Mouse (Mus musculus) lung, embryonic 14.5 days (tissue): ENCODE results near the gene Chaf1a. TPM values are rescaled to one million over a fixed set of nuclear protein-coding genes. Genes with fewer than 3 reads are reported as not detected.

Experiments
- ATAC-seq: fragments of 200-750 bp; cut with Nextera tagmentation; 2 replicates; pipeline ENCODE4 v1.8.0; 2017; ENCODE audit warnings: mild to moderate bottlenecking, moderate TSS enrichment, moderate library complexity; ENCODE audit not compliant: insufficient read depth
- DNase-seq: peaks from one replicate; pipeline ENCODE4 v3.0.0-alpha.2; 2015
- H3K27ac ChIP-seq: fragments of 300-500 bp; sonication (generic); 2 replicates; pipeline ENCODE4 v1.5.1; 2014; ENCODE audit warnings: low read depth, mild to moderate bottlenecking, moderate library complexity
- H3K27me3 ChIP-seq: fragments of 300-500 bp; sonication (generic); 2 replicates; pipeline ENCODE4 v1.6.1; 2014; ENCODE audit warnings: low read length, control low read depth; ENCODE audit not compliant: insufficient read depth
- H3K36me3 ChIP-seq: fragments of 300-500 bp; sonication (generic); 2 replicates; pipeline ENCODE4 v1.6.1; 2014; ENCODE audit warnings: control low read depth; ENCODE audit not compliant: insufficient read depth
- H3K4me1 ChIP-seq: fragments of 300-500 bp; sonication (generic); 2 replicates; pipeline ENCODE4 v1.6.1; 2014; ENCODE audit warnings: antibody characterized with exemption, control low read depth; ENCODE audit not compliant: insufficient read depth
- H3K4me2 ChIP-seq: fragments of 300-500 bp; sonication (generic); 2 replicates; pipeline ENCODE4 v1.6.1; 2014; ENCODE audit warnings: mild to moderate bottlenecking
- H3K4me3 ChIP-seq: fragments of 300-500 bp; sonication (generic); 2 replicates; pipeline ENCODE4 v1.5.1; 2014; ENCODE audit warnings: low read depth, low read length
- H3K9ac ChIP-seq: fragments of 300-500 bp; sonication (generic); 2 replicates; pipeline ENCODE4 v1.6.1; 2014
- H3K9me3 ChIP-seq: fragments of 300-500 bp; sonication (generic); 2 replicates; pipeline ENCODE4 v1.6.1; 2016; ENCODE audit warnings: low read depth, low read length, control low read depth
- CTCF ChIP-seq: IDR thresholded peaks from 2 replicates; pipeline ENCODE4 v1.5.1; 2016; ENCODE audit warnings: antibody characterized with exemption, low read depth
- WGBS: fragments of 180-500 bp; shearing (Covaris S2); extraction: QIAGEN DNeasy Blood & Tissue Kit; methylation state at CpG from one replicate; pipeline ENCODE4 v1.1.7; 2014; 5-methylcytosine and 5-hydroxymethylcytosine counted together
- polyA plus RNA-seq: library from polyadenylated mRNA; unstranded; fragments of >200 nt; fragmentation: Nextera tagmentation; extraction: Ambion mirVana; gene quantifications from 2 replicates; pipeline ENCODE4 v1.2.1, GENCODE M21; 2014

Chaf1a gene
- polyA plus RNA-seq, 1 experiment from 2014 or later, result 30.4 TPM

- Histone ChIP-seq H3K9me3 (no peaks in the 10 kb centered on the region), H3K27ac (peak within 1 kb of the TSS; percentile 36; the same call in 1 of the 2 replicates), H3K4me2 (peak within 1 kb of the TSS; percentile 97), H3K9ac (peak within 1 kb of the TSS; percentile 74), H3K4me1 (peaks cover 7% of the 10 kb centered on the region), H3K4me3 (peak within 1 kb of the TSS; percentile 79), H3K36me3 (peaks cover 19% of the 10 kb centered on the region), H3K27me3 (no peaks in the 10 kb centered on the region)
- peak; percentile 94 for ATAC-seq
- DNase-seq, result peak; percentile 100
- WGBS, result under 1% methylated on average over 61 of the region's 61 CpGs
- TF ChIP-seq CTCF, result no peak
These were observed 38.9 kb downstream of the Chaf1a start, which contains the start of gene Hdgfl2 for GRCm38 (mm10) chr17:56078880-56079795. Gene Hdgfl2, plus strand, starts transcription at chr17:56079634.

GRCm38 (mm10) chr17:56079921-56080320 is 39.7 kb downstream of the Chaf1a start:
- Histone ChIP-seq H3K9me3 (no peaks in the 10 kb centered on the region), H3K4me1 (peaks cover 7% of the 10 kb centered on the region), H3K27me3 (no peaks in the 10 kb centered on the region), H3K9ac (peak overlapping the region; percentile 74), H3K4me3 (peak overlapping the region; percentile 79), H3K36me3 (peaks cover 27% of the 10 kb centered on the region), H3K4me2 (peak overlapping the region; percentile 97), H3K27ac (peak overlapping the region; percentile 36; the same call in 1 of the 2 replicates)
- ATAC-seq (no peak), DNase-seq (peak; percentile 13)
- TF ChIP-seq CTCF, result no peak
- WGBS, result 1% methylated on average over 11 of the region's 11 CpGs

DNA sequence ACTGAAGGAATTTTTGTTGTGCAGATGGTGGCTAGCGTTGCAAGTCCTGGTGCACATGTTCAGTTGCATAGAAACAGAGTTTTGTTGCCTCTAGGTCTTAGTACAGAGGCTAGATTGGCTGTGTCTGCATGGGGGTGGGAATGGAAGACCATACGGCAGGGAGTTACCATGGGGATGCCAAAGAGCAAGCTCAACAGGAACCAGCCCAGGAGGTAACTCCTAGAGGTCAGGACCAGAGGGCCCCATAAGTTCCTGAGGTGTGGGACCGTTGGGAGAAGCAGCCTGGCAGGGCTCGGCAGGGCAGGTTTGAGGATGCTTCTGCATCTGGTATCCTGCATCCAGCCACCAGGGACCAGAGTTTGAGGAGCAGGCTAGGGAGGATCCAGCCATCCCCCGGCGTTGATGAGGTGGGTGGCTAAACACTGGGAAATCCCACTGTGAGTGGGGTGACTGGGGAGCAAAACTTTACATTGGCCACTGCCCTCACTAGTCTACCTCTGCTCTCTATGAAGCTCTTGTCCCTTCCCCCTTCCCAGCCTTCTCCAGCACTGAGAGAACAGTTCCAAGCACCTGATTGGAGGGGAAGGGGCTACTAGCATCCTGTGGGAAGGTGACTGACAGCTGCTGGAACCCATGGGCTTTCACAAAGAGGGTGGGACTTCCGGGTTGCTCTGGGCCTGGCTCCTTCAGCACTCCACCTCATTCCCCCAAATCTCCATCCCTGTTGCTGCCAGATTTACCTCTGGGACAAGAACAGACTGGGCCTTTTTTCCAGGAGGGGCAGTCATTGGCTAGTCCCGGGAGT is 40.7 kb downstream of the Chaf1a start:
- 8% methylated on average over 8 of the region's 8 CpGs for WGBS
- Histone ChIP-seq H3K4me3 (peak overlapping the region; percentile 79), H3K9me3 (no peaks in the 10 kb centered on the region), H3K4me2 (peak overlapping the region; percentile 97), H3K27me3 (no peaks in the 10 kb centered on the region), H3K27ac (no peak overlapping the region), H3K4me1 (peaks cover 7% of the 10 kb centered on the region), H3K36me3 (peaks cover 37% of the 10 kb centered on the region), H3K9ac (peak overlapping the region; percentile 74)
- TF ChIP-seq CTCF, result no peak
- peak; percentile 6; the same call in 1 of the 2 replicates for ATAC-seq
- DNase-seq, result peak; percentile 77

DNA sequence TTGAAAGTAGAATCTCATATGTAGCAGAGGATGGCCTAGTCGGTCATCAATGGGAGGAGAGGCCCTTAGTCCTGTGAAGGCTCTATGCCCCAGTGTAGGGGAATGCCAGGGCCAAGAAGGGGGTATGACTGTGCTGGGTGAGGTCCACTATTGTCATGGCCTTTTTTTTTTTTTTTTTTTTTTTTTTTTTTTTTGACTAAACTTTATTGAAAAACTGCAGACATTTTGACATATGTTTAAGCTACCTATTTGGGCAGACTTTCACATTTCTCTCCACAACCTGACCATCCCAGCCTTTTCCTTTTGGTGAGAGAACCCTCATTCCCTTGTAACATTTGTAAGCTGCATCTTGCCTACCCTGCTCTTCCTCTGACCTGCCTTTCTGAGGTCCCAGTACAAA is 52.1 kb downstream of the Chaf1a start:
- peaks cover 68% of the 10 kb centered on the region for H3K36me3 ChIP-seq
- H3K27ac ChIP-seq, result no peak overlapping the region; the same call in 1 of the 2 replicates

DNA sequence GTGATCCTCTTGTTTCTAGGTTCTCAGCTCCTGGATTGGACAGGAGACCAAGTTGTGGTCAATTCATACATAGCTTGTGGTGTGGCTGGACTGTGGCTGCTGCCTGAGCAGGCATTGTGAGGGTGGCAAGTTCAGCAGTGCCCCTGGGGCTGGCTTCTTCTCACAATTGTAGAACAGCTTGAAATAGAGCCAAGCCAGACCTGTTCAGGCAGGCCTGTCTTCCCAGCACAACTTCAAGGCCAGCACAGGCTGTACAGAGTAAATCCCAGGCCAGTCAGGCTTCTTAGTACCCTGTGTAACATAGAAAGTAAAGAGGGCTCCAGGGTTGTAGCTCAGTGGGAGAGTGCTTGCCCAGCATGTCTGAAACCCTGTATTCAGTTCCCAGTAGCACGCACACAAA is 52.6 kb downstream of the Chaf1a start:
- DNase-seq (no peak), ATAC-seq (no peak)
- no peak overlapping the region for H3K4me3 ChIP-seq
- no peaks in the 10 kb centered on the region for H3K4me1 ChIP-seq
- WGBS, result 100% methylated on average over 1 of the region's 1 CpGs
- peaks cover 69% of the 10 kb centered on the region for H3K36me3 ChIP-seq
- no peak overlapping the region for H3K27ac ChIP-seq
- no peak overlapping the region for H3K9ac ChIP-seq
- no peaks in the 10 kb centered on the region for H3K9me3 ChIP-seq
- TF ChIP-seq CTCF, result no peak
- H3K4me2 ChIP-seq, result no peak overlapping the region
- H3K27me3 ChIP-seq, result no peaks in the 10 kb centered on the region

More for the DNA sequence above, 52.1 kb downstream of the Chaf1a start:
- no peak overlapping the region for H3K4me2 ChIP-seq
- ATAC-seq (no peak), DNase-seq (no peak)
- no peaks in the 10 kb centered on the region for H3K4me1 ChIP-seq
- 82% methylated on average over 1 of the region's 1 CpGs for WGBS
- H3K9me3 ChIP-seq, result no peaks in the 10 kb centered on the region
- H3K9ac ChIP-seq, result no peak overlapping the region
- no peak overlapping the region for H3K4me3 ChIP-seq
- no peaks in the 10 kb centered on the region for H3K27me3 ChIP-seq
- TF ChIP-seq CTCF, result no peak

GRCm38 (mm10) chr17:56096883-56097282 is 56.6 kb downstream of the Chaf1a start:
- no peak overlapping the region for H3K4me2 ChIP-seq
- TF ChIP-seq CTCF, result no peak
- H3K4me1 ChIP-seq, result no peaks in the 10 kb centered on the region
- H3K9me3 ChIP-seq, result no peaks in the 10 kb centered on the region
- H3K36me3 ChIP-seq, result peaks cover 88% of the 10 kb centered on the region
- no peak for ATAC-seq
- H3K9ac ChIP-seq, result no peak overlapping the region
- 87% methylated on average over 12 of the region's 12 CpGs for WGBS
- H3K27ac ChIP-seq, result no peak overlapping the region
- DNase-seq, result no peak
- no peak overlapping the region for H3K4me3 ChIP-seq
- no peaks in the 10 kb centered on the region for H3K27me3 ChIP-seq
